Mouse (Mus musculus) forebrain, embryonic 12.5 days (tissue): ENCODE data around the gene Ipmk. TPM values are rescaled to one million over a fixed set of nuclear protein-coding genes. Genes with fewer than 3 reads are reported as not detected.
A peak's percentile ranks its signal among the peaks of the same experiment; 100 is the strongest.
"Not testable (repeated sequence)": the region's sequence is repeated elsewhere in the genome, so short reads cannot be mapped to it uniquely, and the experiment has no call there.

Experiments
- ATAC-seq: fragments of 200-750 bp; cut with Nextera tagmentation; 2 replicates; pipeline ENCODE4 v1.8.0; 2017; ENCODE audit warnings: moderate TSS enrichment; ENCODE audit not compliant: low FRiP score
- H3K27ac ChIP-seq: fragments of 300-500 bp; sonication (generic); 2 replicates; pipeline ENCODE4 v1.5.1; 2016; ENCODE audit warnings: mild to moderate bottlenecking
- H3K27me3 ChIP-seq: fragments of 300-500 bp; sonication (generic); 2 replicates; pipeline ENCODE4 v1.6.1; 2016; ENCODE audit warnings: mild to moderate bottlenecking
- H3K36me3 ChIP-seq: fragments of 300-500 bp; sonication (generic); replicated peaks from 2 replicates; pipeline ENCODE4 v1.6.1; 2016; ENCODE audit warnings: mild to moderate bottlenecking
- H3K4me1 ChIP-seq: fragments of 300-500 bp; sonication (generic); 2 replicates; pipeline ENCODE4 v1.6.1; 2016
- H3K4me2 ChIP-seq: fragments of 300-500 bp; sonication (generic); 2 replicates; pipeline ENCODE4 v1.6.1; 2016; ENCODE audit warnings: mild to moderate bottlenecking, moderate library complexity
- H3K4me3 ChIP-seq: fragments of 300-500 bp; sonication (generic); replicated peaks from 2 replicates; pipeline ENCODE4 v1.5.1; 2016; ENCODE audit warnings: mild to moderate bottlenecking
- H3K9ac ChIP-seq: fragments of 300-500 bp; sonication (generic); 2 replicates; pipeline ENCODE4 v1.6.1; 2016; ENCODE audit warnings: mild to moderate bottlenecking
- H3K9me3 ChIP-seq: fragments of 300-500 bp; sonication (generic); 2 replicates; pipeline ENCODE4 v1.6.1; 2016
- WGBS: fragments of 180-500 bp; shearing (Covaris S2); methylation state at CpG from one replicate; pipeline ENCODE4 v1.1.7; 2016; 5-methylcytosine and 5-hydroxymethylcytosine counted together
- polyA plus RNA-seq: library from polyadenylated mRNA; unstranded; fragments of >200 nt; fragmentation: Nextera tagmentation; extraction: Ambion mirVana; gene quantifications from 2 replicates; pipeline ENCODE4 v1.2.1, GENCODE M21; 2016

The Ipmk gene
- polyA plus RNA-seq, 1 experiment from 2014 or later = 24.8 TPM

DNA sequence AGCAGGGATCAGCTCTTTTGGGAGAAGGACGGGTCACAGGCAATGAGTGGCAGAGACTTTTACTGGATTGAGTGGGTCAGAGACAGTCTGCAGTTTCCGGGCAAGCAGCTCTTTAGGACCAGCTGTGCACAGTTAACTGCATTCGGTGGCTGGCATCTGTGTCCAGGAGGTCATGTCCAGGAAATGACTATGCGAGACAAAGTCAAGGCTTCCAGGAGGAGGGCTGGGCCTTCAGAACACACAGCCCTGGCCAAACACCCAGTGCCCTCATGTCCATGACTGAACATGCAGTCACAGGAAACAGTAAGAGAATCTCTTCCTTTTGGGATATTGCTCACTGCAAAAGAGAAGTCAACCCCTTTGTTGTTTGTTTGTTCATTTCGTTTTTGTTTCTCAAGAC lies 62.4 kb downstream of the Ipmk start:
- no peak for ATAC-seq
- no peaks in the 10 kb centered on the region for H3K9me3 ChIP-seq
- H3K4me1 ChIP-seq = no peaks in the 10 kb centered on the region
- H3K4me2 ChIP-seq = no peak overlapping the region
- no peaks in the 10 kb centered on the region for H3K36me3 ChIP-seq
- 86% methylated on average over 5 of the region's 5 CpGs for WGBS
- no peak overlapping the region for H3K4me3 ChIP-seq
- H3K27ac ChIP-seq = no peak overlapping the region
- no peaks in the 10 kb centered on the region for H3K27me3 ChIP-seq
- H3K9ac ChIP-seq = no peak overlapping the region

- Histone ChIP-seq H3K36me3 (no peaks in the 10 kb centered on the region), H3K27ac (no peak overlapping the region), H3K4me2 (no peak overlapping the region), H3K4me1 (no peaks in the 10 kb centered on the region), H3K9ac (no peak overlapping the region), H3K9me3 (no peaks in the 10 kb centered on the region), H3K27me3 (no peaks in the 10 kb centered on the region), H3K4me3 (no peak overlapping the region)
- WGBS = 92% methylated on average over 12 of the region's 12 CpGs
- ATAC-seq = no peak
Observed at GRCm38 (mm10) chr10:71413401-71413800, 65.8 kb downstream of the Ipmk start.

DNA sequence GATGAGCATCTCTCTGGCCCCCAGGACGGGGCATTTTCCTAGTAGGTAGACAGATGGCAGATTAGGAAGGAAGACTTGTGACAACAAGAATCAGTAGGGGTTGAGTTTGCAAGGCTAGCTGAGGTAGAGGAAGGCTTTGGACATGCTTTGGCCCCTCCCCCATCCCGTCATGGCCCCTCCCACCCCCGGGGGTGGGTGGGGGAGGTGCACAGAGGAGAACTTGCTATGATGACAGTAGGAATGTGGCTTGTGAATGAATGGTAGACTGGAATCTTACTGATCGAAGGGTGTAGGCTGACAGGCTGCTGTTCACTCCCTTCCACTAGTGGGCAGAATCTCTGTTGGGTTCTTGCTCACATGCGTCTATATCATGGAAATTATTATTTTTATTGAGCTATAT lies 74.0 kb downstream of the Ipmk start:
- no peaks in the 10 kb centered on the region for H3K27me3 ChIP-seq
- H3K4me3 ChIP-seq = no peak overlapping the region
- H3K4me1 ChIP-seq = no peaks in the 10 kb centered on the region
- no peak overlapping the region for H3K27ac ChIP-seq
- H3K9me3 ChIP-seq = no peaks in the 10 kb centered on the region
- no peak overlapping the region for H3K4me2 ChIP-seq
- H3K9ac ChIP-seq = no peak overlapping the region
- no peaks in the 10 kb centered on the region for H3K36me3 ChIP-seq
- WGBS = 64% methylated on average over 5 of the region's 5 CpGs
- ATAC-seq = no peak

- H3K4me2 ChIP-seq = no peak overlapping the region
- no peaks in the 10 kb centered on the region for H3K9me3 ChIP-seq
- H3K4me3 ChIP-seq = no peak overlapping the region
- H3K4me1 ChIP-seq = no peaks in the 10 kb centered on the region
- H3K27me3 ChIP-seq = no peaks in the 10 kb centered on the region
- no peak overlapping the region for H3K9ac ChIP-seq
- 47% methylated on average over 14 of the region's 14 CpGs for WGBS
- ATAC-seq = peak; percentile 49
- H3K36me3 ChIP-seq = no peaks in the 10 kb centered on the region
- H3K27ac ChIP-seq = no peak overlapping the region
Observed at GRCm38 (mm10) chr10:71422047-71423037, 74.8 kb downstream of the Ipmk start.

DNA sequence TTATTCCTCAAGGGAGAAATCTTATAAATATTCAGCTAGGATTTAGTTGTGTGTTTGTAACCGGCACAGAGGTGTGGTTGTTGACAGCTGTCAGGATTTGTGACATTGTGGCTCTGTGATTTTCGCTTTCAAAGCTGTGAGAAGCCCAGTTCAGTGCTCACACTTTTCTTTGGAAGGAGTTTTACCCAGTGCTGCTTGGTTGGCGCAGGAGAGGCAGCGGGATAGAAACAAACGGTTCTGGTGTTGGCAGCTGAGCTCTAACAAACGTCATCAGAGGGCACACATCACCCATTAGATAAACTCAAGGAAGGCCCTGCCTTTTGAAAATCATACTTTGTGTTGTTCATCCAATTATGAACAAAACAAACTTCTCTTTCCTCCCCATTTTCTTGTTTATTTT lies 79.2 kb downstream of the Ipmk start:
- Histone ChIP-seq H3K4me1 (no peaks in the 10 kb centered on the region), H3K27me3 (no peaks in the 10 kb centered on the region), H3K9me3 (peaks cover 4% of the 10 kb centered on the region; the same call in 1 of the 2 replicates), H3K4me2 (no peak overlapping the region), H3K4me3 (no peak overlapping the region), H3K9ac (no peak overlapping the region), H3K36me3 (no peaks in the 10 kb centered on the region), H3K27ac (no peak overlapping the region; the same call in 1 of the 2 replicates)
- WGBS = 54% methylated on average over 6 of the region's 6 CpGs
- no peak for ATAC-seq

- Histone ChIP-seq H3K4me1 (no peaks in the 10 kb centered on the region), H3K9ac (no peak overlapping the region), H3K4me2 (no peak overlapping the region), H3K9me3 (peaks cover 4% of the 10 kb centered on the region; the same call in 1 of the 2 replicates), H3K4me3 (no peak overlapping the region), H3K27me3 (no peaks in the 10 kb centered on the region), H3K27ac (no peak overlapping the region), H3K36me3 (no peaks in the 10 kb centered on the region)
- WGBS = 65% methylated on average over 10 of the region's 10 CpGs
- ATAC-seq = no peak
Observed at GRCm38 (mm10) chr10:71427381-71427780, 79.8 kb downstream of the Ipmk start.

DNA sequence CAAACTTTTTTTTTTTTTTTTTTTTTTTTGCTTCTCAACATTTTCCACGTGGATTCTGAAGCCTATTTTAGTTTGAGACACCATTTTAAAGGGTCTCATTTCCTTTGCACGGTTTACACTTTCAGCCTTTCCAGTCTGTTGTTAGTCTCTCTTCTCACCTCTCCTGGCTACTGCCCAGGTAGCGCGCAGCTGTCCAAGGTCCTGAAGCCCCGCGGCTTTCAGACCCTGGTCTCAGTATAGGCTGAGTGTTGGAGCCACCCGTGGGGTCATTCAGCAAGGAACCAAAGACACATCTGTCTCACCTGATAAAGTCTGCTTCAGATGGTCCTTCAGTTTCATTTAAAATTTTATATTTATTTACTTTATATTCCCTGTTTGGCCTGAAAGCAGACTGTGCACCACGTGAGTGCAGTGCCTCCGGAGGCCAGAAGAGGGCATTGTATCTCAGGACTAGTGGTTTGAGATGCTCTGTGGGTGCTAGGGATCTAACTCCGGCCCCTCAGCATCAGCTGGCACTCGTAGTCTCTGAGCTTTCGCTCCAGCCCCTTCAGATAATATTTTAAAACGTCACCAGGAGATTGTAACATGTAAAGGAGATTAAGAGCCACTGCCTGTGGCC lies 80.8 kb downstream of the Ipmk start:
- no peak overlapping the region for H3K27ac ChIP-seq
- no peak overlapping the region for H3K4me2 ChIP-seq
- 67% methylated on average over 13 of the region's 13 CpGs for WGBS
- no peak overlapping the region for H3K9ac ChIP-seq
- H3K4me1 ChIP-seq = no peaks in the 10 kb centered on the region
- H3K27me3 ChIP-seq = no peaks in the 10 kb centered on the region
- no peak overlapping the region for H3K4me3 ChIP-seq
- no peaks in the 10 kb centered on the region for H3K36me3 ChIP-seq
- peaks cover 4% of the 10 kb centered on the region; the same call in 1 of the 2 replicates for H3K9me3 ChIP-seq
- ATAC-seq = no peak

DNA sequence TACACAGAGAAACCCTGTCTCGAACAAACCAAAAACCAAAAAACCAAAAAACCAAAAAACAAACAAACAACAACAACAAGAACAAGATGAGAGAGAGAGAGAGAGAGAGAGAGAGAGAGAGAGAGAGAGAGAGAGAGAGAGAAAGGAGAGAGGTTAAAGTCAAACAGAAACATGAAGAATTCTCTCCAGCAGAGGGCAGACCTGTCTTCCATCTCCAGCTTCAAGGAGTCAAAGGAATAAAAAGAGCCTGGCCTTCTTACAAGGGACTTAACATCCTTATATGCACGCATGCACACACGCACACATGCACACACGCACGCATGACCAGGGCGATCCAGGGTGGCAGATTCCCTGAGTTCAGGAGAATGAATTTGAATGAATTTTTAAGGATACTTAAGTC lies 83.1 kb downstream of the Ipmk start:
- ATAC-seq = no peak
- Histone ChIP-seq H3K27me3 (no peaks in the 10 kb centered on the region), H3K4me2 (no peak overlapping the region), H3K4me3 (no peak overlapping the region), H3K9ac (no peak overlapping the region), H3K27ac (no peak overlapping the region), H3K9me3 (peaks cover 4% of the 10 kb centered on the region; the same call in 1 of the 2 replicates), H3K4me1 (no peaks in the 10 kb centered on the region), H3K36me3 (no peaks in the 10 kb centered on the region)
- WGBS = 93% methylated on average over 6 of the region's 6 CpGs

DNA sequence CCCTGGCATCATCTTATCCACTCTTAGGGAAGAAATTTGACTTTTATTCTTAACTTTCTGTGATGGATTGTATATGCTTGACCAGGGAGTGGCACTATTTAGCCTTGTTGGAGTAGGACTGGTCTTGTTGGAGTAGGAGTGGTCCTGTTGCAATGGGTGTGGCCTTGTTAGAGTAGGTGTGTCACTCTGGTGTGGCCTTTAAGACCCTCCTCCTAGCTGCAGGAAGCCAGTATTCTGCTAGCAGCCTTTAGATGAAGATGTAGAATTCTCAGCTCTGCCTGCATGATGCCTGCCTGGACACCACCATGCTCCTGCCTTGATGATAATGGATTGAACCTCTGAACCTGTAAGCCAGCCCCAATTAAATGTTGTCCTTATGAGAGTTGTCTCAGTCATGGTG lies 95.5 kb downstream of the Ipmk start:
- no peak overlapping the region for H3K4me2 ChIP-seq
- no peaks in the 10 kb centered on the region for H3K36me3 ChIP-seq
- no peak overlapping the region for H3K27ac ChIP-seq
- no peaks in the 10 kb centered on the region for H3K4me1 ChIP-seq
- H3K27me3 ChIP-seq = no peaks in the 10 kb centered on the region
- no peak overlapping the region for H3K4me3 ChIP-seq
- no peak for ATAC-seq
- H3K9ac ChIP-seq = no peak overlapping the region
- no peaks in the 10 kb centered on the region for H3K9me3 ChIP-seq

- H3K9me3 ChIP-seq = no peaks in the 10 kb centered on the region
- no peak overlapping the region for H3K9ac ChIP-seq
- H3K4me1 ChIP-seq = no peaks in the 10 kb centered on the region
- ATAC-seq = no peak
- no peaks in the 10 kb centered on the region for H3K36me3 ChIP-seq
- H3K27ac ChIP-seq = no peak overlapping the region
- H3K4me3 ChIP-seq = no peak overlapping the region
- no peak overlapping the region for H3K4me2 ChIP-seq
- 83% methylated on average over 8 of the region's 8 CpGs for WGBS
- H3K27me3 ChIP-seq = no peaks in the 10 kb centered on the region
Observed at GRCm38 (mm10) chr10:71447661-71448060, 100.1 kb downstream of the Ipmk start.

DNA sequence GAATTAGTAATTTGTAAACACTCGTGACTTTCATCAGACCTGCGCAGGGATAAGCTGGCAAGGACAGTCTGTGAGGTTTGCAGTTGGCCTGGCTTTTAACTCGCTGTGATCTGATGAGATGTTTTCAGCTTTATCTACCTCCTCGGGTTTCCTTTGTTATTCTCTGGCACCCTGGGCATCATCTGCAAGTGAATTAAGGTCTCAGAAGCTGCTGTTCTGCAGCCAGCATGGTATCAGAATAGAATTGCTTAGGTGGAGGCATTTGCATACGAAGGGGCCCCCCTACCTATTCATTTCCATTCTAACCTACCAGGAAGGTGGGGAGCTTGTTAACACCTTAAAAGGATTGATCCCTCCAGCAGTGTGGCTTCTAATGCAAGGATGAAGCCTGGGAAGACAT lies 100.7 kb downstream of the Ipmk start:
- 68% methylated on average over 5 of the region's 5 CpGs for WGBS
- H3K4me3 ChIP-seq = no peak overlapping the region
- H3K9me3 ChIP-seq = no peaks in the 10 kb centered on the region
- no peak overlapping the region for H3K4me2 ChIP-seq
- ATAC-seq = no peak
- H3K36me3 ChIP-seq = no peaks in the 10 kb centered on the region
- H3K27me3 ChIP-seq = no peaks in the 10 kb centered on the region
- H3K4me1 ChIP-seq = no peaks in the 10 kb centered on the region
- no peak overlapping the region for H3K27ac ChIP-seq
- no peak overlapping the region for H3K9ac ChIP-seq

DNA sequence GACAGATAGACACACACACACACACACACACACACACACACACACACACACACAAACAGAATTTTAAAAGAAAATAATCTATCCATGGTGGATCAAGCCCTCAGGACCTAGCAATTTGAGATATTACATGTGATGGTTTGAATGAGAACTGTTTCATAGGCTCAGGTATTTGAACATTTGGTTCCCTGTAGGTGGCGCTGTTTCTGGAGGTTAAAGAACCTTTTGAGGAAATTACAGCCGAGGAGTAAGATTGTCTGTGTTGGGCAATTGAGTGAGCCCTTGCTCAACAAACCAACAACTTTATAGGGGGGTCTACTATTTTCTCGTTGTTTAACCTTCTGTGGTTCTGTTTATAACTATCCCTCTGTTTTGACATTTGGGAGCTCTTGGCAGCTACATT lies 107.8 kb downstream of the Ipmk start:
- H3K9ac ChIP-seq = no peak overlapping the region
- no peak overlapping the region for H3K4me3 ChIP-seq
- H3K4me2 ChIP-seq = no peak overlapping the region
- no peak for ATAC-seq
- no peak overlapping the region for H3K27ac ChIP-seq
- H3K9me3 ChIP-seq = no peaks in the 10 kb centered on the region
- no peaks in the 10 kb centered on the region for H3K36me3 ChIP-seq
- no peaks in the 10 kb centered on the region for H3K27me3 ChIP-seq
- WGBS = 82% methylated on average over 3 of the region's 3 CpGs
- no peaks in the 10 kb centered on the region for H3K4me1 ChIP-seq

- not testable (repeated sequence) for H3K4me1 ChIP-seq, H3K27ac ChIP-seq, H3K9ac ChIP-seq, H3K36me3 ChIP-seq, ATAC-seq, H3K4me3 ChIP-seq, H3K4me2 ChIP-seq, H3K9me3 ChIP-seq, H3K27me3 ChIP-seq
- WGBS = 96% methylated on average over 13 of the region's 13 CpGs
Observed at GRCm38 (mm10) chr10:71462371-71462770, 114.8 kb downstream of the Ipmk start.
